Mouse (Mus musculus): Measurements from ENCODE around the gene Adipoq. TPM values are rescaled to one million over a fixed set of nuclear protein-coding genes. Genes with fewer than 3 reads are reported as not detected.

Gene Adipoq
- polyA plus RNA-seq (2014; fragmentation: Illumina TruSeq; extraction: RNeasy Lipid Tissue Mini Kit (QIAGEN cat#74804); ENCODE audit: low read depth, low replicate concordance), result 10.3 TPM

GRCm38 (mm10) chr16:23146280-23146679 lies at the start of gene Adipoq:
Gene Adipoq, plus strand, starts transcription at chr16:23146536.

GRCm38 (mm10) chr16:23107231-23107942 lies 38.9 kb upstream of the Adipoq start, which contains the start of gene Eif4a2:
Gene Eif4a2, plus strand, starts transcription at chr16:23107444.

DNA sequence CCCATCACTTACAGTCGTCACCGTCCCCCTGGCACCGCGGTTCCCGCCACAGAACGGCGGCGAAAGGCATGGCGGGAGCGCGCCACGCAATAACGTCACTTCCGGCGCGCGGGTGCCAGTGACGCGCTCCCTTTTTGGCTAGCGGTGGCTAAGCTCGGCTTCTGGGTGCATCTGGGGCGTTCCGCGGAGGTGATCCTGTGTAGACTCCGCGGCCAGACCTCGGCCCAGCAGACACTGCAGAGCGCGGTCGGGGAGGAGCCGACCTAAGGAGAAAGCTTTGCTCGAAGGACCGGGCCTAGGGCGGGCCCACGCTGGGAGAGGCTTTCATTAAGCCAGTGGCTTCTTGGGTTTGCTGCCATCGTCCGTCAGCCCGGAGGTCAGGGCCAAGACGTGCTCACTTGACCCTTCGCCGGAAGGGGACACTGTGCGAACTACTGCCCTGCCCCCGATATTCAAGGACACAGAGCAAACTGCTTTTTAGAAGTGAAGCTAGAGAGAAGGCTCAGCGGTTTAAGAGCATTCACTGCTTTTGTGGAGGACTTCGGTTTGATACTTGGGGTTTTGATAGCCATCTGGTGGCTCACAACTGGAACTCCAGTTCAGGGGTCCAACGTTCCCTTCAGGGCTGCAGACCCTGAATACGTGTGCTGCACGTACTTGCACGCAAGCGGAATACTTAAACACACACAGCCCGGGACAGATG lies 18.5 kb upstream of the Adipoq start, which contains the start of gene Rfc4:
Gene Rfc4 (minus strand): TSS at position 65 of the 703 bp plus-strand sequence.

Other genes with a start within 250 kb of the Adipoq start
- gene Fetub, start 228.2 kb upstream of the Adipoq start, polyA plus RNA-seq (2014; fragmentation: Illumina TruSeq; extraction: RNeasy Lipid Tissue Mini Kit (QIAGEN cat#74804); ENCODE audit: low read depth, low replicate concordance), result 0.97 TPM
- gene Hrg, start 195.5 kb upstream of the Adipoq start, polyA plus RNA-seq (2014; fragmentation: Illumina TruSeq; extraction: RNeasy Lipid Tissue Mini Kit (QIAGEN cat#74804); ENCODE audit: low read depth, low replicate concordance), result not detected
- not detected for gene Kng2, start 117.1 kb upstream of the Adipoq start, polyA plus RNA-seq (2014; fragmentation: Illumina TruSeq; extraction: RNeasy Lipid Tissue Mini Kit (QIAGEN cat#74804); ENCODE audit: low read depth, low replicate concordance)
- gene Kng1, start 88.7 kb upstream of the Adipoq start, polyA plus RNA-seq (2014; fragmentation: Illumina TruSeq; extraction: RNeasy Lipid Tissue Mini Kit (QIAGEN cat#74804); ENCODE audit: low read depth, low replicate concordance), result 0.14 TPM
- gene Eif4a2, start 39.1 kb upstream of the Adipoq start, polyA plus RNA-seq (2014; fragmentation: Illumina TruSeq; extraction: RNeasy Lipid Tissue Mini Kit (QIAGEN cat#74804); ENCODE audit: low read depth, low replicate concordance), result 562 TPM
- gene Rfc4, start 18.8 kb upstream of the Adipoq start, polyA plus RNA-seq (2014; fragmentation: Illumina TruSeq; extraction: RNeasy Lipid Tissue Mini Kit (QIAGEN cat#74804); ENCODE audit: low read depth, low replicate concordance), result 114 TPM
- 6.6 TPM for gene St6gal1, start 78.2 kb downstream of the Adipoq start, polyA plus RNA-seq (2014; fragmentation: Illumina TruSeq; extraction: RNeasy Lipid Tissue Mini Kit (QIAGEN cat#74804); ENCODE audit: low read depth, low replicate concordance)